Mouse (Mus musculus): ENCODE measurements at regions not wholly inside any gene's neighbourhood (a gene's known extent, or its start where the extent isn't known, plus 50 kb on each side); places are given as distances from the start of the nearest gene placed in this dataset.
A peak's percentile ranks its signal among the peaks of the same experiment; 100 is the strongest.
"Not testable (repeated sequence)": the region's sequence is repeated elsewhere in the genome, so short reads cannot be mapped to it uniquely, and the experiment has no call there.

DNA sequence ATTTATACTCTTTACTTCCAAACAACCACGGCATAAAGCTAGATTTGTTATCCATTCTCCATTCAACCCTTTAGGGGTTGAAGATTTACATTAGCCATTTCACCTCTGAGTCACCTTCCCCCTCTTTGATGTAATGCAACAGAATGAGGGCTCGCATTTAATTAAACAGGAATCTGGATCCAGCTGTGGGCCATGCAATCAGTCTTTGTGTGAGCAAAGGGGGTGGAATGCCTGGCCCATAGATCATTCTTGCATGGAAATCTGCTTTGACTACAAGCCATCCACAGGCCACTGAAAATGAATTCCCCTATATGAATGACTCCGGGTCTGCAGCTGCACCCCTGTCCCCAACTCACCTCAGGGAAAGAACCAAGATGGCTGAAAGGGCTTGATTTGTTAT is 574.4 kb downstream of the Cypt12 start:
- no peak for DNase-seq (ENCODE audit: low spot score)

DNA sequence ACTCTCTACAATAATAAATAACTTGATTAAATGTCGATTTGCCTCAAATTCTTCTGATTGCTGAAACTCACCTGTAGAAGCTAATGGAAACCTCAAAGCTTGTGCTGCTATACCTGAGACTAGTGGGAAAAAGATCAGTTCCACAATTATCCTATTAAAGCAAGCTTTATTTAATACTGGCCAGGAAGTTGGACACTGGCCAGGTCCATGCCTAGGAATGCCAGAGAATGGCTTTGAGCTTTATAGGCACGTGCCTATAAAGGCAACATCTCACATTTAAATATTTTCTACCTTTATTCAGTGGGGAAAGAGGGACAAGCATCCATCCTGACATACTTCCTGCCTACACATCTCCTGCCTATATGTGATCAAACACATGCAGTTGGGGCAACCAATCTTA is 575.8 kb downstream of the Cypt12 start:
- DNase-seq (ENCODE audit: low spot score) = no peak

DNA sequence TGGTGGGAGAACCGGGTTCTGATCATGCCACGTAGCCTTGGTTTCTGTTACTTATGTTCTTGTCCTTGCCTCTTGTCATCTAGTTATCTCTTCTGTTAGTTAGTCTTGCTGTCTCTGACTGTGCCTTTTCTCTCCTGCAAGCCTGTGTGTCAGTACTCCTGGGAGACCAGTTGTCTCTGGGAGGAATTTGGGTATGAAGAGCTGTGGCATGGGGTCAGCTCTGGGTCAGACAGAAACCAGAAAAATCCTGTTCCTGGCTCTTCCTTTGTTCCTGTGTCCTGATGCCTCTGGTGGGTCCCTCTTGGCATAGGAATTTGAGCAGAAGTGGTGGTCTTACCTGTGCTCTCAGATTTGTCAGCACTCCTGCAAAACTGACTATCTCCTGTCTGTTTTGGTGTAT is 609.0 kb downstream of the Cypt12 start:
- DNase-seq (ENCODE audit: low spot score) = no peak

DNA sequence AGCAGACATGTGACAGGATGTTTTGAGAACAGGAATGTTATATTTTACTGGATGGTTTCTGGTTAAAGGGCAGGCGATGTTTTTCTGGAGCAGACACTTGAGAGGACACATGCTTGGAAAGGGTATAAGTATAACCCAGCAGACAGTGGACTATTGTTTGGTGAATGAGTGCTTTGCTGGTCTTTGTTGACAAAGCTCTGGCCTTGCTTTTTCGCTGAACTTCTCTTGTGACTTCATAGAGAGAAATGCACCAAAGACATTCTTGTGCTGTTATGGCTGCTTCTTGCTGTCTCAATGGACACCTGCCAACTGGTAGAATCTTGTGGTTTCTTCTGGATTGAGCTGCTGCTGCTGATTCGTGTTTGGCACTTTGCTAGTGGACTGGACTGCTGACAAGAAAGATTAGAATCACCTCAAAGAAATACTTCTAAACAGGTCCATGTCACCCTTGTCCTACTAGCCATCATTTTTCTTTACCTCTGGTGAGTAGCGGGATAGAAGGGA is 612.1 kb downstream of the Cypt12 start:
- no peak for DNase-seq (ENCODE audit: low spot score)

DNA sequence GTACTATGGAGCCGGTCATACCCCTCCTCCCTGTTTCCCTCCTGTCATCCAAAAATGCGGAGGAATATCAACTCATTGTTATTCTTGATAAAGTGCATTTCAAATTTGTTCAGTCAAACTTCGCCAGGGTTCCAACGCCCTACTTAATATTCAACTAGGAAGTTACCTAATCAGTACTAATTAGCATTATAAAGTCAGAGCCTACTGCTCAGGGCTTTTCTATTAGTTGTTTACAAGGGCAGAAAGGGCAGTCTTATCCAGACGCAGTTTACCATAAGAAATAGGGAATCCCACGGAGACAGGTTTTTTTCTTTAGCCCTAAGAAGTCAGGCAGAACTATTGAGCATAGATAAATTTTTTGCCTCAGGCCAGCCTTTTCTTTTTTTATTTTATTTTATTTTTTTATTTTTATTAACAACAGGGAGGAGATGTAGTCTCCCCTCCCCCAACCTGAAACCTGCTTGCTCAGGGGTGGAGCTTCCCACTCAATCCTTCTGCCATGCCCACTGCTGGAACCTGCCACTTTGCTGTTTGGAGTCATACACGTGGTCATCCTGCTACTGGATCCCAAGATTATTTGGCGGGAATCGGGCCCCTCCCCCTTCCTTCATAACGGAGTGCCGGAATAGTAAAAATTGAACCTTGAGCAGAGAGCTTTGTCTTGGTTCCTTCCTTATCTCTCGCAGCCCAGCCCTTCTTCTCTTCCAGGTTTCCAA is 632.9 kb downstream of the Cypt12 start:
- not testable (repeated sequence) for DNase-seq (ENCODE audit: low spot score)

DNA sequence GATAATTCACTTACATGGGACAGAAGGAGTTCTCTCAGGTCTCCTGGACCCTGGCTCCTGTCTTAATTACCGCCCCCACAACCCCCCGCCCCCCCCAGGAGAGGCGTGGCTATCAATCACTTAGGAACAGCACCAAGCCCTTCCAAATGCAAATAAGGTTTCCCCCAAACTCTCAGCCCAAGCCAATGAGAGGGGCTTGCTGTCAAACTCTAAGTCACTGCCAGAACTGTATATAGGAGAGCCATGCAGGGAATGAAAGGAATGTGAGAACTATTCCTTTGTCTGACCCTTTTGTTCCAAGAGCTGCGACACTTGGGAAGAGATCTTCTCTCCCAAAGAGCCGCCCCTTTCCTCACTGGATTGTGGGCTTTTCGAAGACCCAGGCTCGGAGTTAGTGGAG is 672.4 kb downstream of the Cypt12 start:
- no peak for DNase-seq (ENCODE audit: low spot score)

DNA sequence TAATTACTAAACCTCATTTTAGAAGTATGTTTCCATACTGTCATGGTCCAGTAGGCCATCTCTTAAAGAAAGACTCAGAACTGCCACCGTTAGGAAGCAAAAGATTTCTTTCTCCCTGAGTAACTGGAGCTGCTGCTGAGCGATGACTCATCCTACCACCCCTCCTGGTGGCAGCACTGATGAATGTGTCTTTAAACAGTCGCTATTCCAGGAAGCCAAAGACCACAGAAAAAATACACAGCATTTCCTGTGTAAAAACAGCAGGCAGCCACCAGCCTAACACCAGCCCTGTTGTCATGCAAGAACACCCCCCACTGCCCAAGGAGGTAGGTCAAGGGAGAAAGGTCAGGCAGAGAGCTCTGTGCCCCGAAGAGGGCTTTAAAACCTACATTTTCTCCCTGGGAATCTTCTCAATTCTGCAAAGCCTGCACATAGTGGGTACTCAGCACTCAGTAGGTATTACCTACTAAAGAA is 675.7 kb downstream of the Cypt12 start:
- peak; percentile 83 for DNase-seq (ENCODE audit: low spot score)

DNA sequence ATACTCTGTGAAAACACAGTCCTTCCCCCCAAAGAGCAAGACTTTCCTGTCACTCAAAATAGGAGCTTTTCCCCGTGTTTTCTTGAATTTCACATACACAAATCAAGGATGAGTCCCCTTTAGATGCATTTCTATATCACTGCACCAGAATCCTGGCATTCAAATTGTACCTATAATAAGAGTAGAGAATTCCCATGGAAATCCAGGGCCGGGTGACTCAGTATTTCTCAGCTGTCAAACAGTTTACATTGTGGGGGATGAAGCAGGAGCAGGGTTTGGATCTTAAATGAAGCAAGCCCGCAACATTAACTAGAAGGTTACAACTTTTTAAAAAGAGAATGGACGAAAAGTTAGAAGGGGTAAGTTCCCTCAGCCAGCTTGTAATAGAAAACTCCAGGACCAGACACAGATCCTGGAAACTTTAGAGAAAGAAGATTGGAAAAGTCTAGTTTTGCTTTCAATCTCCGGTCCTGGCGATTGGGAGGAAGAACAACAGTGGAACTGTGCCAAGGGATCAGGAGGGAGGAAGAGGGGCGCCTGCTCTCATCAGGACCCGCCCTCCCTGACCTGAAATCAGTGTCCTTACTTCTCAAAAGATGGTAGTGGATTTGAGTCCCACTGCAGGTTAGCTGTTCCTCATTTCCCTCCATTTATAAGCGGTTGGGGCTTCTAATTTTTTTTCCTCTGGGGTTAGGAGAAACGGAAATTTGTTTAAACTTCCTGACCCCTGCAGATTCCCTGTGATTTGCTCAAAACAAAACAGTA is 676.4 kb downstream of the Cypt12 start:
- DNase-seq (ENCODE audit: low spot score) = peak; percentile 43

DNA sequence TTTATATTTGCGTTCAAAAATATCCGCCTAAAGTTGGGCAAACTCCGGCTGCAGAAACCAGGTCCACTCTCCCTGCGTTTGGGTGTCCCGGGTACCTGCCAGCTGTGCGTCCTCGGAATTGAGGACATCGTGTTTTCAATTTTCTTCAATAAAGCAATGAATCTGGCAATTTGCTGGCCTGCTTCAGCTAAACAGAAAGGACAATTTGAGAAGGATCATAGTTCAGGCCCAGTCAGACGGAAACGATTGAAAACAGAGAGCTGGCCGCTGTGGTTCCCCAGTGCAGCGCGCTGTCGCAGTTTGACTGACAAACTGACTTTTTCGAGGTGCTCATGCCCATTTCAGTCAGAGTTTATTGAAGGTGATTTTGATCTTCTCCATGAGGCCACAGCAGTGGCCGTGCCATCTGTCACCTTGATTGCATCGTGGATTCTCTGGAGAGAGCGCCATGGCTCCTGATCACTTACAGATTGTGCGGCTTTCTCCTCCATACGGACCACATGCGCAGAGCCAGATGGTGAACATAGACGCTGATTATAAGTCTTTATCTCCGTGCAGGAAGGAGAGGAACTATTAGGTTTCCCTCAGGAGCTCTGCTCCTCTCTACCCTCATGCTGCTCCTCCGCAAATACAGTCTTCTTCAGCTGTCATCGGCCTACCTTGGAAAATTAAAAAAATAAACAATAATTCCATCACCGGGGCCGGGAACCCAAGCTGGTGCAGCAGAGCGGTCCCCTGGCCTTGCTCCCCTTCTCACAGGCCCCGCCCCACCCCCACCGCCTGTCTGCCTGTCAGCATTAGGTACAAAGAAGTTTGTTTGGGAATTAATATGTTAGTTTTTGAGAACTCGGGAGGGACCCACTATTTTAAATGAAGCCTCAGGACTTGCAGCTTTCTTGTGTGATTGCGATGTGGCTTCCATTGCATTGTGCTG is 677.5 kb downstream of the Cypt12 start:
- no peak for DNase-seq (ENCODE audit: low spot score)

DNA sequence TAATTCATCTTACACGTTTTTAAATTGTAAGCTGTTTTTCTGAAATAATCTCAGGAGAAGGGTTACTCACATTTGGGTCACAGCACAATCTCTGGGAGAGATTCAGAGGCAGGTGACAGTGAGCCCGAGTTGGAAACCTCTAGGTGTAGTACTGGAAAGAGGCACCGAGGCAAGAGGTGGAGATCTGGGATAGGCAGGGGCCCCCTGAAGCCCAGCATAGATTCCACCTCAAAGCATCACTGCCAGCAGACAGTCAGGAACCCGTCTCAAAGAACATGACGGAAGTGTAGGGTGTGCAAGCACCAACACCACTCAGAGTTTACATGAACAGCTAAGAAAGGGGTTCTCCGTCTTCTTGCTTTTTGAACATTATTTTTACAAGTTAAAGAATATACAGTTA is 678.2 kb downstream of the Cypt12 start:
- no peak for DNase-seq (ENCODE audit: low spot score)

DNA sequence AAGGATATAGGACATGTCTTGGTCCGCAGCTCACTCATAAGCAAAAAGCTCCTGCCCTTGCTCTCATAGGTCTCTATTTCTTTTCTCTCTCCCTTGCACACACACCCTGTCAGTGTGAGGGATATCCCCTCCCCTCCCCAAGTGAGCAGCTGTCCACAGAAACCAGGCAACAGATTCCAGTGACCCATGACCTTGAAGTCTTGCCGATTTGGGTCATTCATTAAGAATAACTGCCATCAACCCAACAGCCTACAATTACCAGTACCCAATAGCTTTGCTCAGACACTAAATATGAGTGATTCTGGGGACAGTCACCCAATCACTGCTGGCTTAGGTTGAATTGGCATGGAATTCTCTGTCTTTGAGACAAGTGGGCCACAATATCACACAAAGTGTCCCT is 678.6 kb downstream of the Cypt12 start:
- no peak for DNase-seq (ENCODE audit: low spot score)

DNA sequence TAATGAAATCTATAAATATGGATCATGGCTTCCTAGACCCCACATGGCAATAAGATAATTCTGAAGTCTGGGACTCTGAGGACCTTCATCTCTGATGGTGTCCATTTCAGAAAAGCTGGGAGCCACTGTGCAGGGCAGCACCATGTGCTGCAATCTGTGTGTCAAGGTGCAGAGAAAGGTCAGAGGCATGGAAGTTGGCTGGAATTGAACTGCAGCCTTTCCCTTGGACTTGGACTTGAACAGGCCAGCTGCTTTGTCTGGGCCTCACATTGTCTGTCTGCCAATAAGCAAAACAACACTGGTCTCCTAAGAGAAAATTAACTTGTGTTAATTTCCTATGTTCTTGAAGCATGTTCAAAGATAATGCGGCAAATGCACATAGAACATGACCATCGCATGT is 681.0 kb downstream of the Cypt12 start:
- no peak for DNase-seq (ENCODE audit: low spot score)

DNA sequence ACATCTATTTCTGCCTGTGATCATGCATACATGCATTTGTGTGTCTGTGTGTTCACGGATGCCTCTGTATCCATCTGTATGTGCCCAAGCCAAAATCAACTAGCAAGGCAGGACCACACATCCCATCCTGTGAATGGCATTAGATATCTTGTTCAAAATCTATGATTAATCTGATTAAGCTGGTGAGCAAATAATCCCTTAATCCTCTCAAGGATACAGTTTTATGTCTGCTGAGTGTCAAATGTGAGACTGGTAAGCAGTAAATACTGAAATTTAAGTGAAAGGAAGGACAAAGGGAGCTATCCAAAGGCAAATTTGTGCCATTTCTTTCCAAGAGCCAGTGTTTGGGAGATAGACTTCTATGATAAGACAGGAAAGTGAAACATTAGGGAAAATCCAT is 683.4 kb downstream of the Cypt12 start:
- no peak for DNase-seq (ENCODE audit: low spot score)

DNA sequence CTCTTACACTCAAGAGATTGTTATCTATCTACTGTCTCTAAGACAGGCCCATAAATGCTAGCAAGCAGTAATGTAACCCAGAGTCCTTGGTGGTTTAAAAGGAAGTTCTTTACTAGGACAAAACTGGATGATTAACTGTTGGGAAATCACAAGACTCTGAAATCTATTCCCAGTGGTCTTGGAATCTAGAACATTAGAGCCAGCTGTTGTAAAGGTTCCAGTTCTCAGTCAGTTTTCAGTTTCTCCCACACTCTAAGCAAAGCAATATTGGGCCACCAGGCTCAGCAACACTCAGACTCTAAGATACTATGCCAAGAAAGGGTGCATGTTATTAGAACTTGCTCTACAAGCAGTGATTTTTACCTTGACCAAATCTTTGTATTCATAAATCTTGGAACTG is 686.6 kb downstream of the Cypt12 start:
- DNase-seq (ENCODE audit: low spot score) = no peak

DNA sequence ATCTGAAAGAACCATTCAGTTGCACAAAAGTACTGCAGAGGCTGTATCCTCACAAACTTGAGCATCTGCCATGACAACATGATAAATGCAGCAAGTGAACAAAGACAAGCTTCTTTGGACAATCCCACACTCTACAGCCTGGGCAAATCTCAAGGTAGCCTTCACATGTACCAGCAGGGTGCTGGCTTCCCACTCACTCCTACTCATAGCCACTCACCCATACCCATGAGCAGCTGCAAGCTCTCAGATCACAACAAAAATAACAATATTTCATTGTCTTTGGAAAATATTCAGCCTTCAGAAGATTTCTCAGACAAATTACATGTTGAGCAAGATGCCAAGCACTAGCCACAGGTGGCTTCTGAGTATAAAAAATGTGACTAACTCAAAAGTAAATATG is 689.3 kb downstream of the Cypt12 start:
- no peak for DNase-seq (ENCODE audit: low spot score)

DNA sequence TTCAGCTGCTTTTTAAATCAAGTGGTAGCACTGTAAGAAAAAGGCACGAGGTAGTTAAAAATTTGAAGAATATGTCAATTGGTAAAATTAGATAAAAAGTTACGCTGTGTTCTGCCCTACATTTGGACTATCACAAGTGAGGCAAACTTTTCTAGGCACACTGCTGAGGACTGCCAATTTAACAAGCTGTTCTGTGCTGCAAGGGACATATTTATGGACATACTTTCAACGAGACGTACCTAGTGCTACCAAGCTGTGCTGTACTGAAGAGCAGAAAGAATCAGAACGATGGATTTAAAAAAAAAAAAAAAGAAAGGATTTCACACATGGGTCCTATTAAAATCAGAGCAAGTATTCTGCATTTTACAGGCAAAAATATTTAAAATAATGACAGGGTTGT is 692.1 kb downstream of the Cypt12 start:
- DNase-seq (ENCODE audit: low spot score) = no peak

DNA sequence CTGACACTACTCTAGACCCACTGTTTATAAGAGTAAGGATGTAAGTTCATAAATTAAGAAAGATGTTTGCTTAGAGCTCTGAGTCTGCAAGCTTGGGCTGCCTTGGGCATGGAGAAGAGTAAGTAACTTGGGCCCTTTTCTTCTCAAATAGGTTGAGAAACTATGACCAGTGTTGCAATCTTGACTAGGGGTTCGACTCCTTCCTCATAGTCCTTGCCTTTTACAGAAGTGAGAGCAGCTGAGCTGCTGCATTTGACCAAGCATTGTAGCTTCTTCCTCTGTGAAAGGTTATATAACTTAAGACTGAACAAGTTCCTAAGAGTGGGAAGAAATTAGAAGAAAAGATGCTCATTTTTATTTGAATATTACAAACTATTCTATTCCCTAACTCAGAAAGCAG is 693.5 kb downstream of the Cypt12 start:
- DNase-seq (ENCODE audit: low spot score) = no peak

DNA sequence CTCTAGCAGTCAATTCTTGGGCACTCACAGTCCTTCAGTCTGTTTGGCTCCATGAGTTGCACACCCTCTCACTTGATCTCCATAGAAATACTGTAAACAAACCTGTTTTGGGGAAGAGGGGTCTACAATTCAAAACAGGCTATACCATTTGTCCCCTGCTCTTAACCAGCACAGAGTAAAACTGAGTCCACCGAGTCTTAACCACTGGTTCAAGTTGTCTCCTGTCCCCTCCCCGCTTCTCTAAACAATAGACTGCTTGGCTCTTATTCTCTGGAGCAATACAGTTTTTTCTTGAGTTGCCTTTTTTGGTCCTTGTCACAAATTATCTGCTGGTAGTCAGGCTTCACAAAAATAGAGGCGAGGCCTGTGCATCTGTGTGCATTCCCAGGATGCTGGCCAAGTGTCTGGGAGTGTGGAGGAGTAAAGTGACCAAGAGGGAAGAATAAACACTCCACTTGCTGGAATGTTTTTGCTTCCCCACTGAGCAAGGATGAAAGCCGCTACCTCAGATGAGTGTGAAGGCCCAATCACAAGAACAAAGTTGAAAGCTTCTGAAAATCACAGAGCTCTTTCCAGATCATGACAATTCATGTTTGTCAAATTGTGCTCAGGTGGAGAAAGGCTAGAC is 695.3 kb downstream of the Cypt12 start:
- no peak for DNase-seq (ENCODE audit: low spot score)

DNA sequence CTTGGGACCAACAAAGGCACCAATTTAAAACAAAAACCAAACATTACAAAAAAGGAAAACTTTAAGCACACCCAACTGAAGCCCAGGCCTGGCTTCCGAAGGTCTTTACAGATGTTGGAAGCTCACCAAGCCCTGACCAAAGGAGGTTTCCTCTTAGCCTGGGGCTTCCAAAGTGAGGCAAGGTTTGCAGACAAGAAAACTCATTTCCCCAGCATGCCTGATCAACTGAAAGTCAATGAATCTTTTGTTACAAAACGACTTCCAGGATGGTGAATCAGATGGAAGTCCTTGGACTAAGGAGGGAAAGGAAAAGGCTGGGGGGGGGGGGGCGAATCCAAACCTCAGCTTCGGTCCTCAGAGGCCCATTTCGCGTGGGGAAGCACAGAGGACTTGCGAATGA is 697.3 kb downstream of the Cypt12 start:
- DNase-seq (ENCODE audit: low spot score) = no peak

DNA sequence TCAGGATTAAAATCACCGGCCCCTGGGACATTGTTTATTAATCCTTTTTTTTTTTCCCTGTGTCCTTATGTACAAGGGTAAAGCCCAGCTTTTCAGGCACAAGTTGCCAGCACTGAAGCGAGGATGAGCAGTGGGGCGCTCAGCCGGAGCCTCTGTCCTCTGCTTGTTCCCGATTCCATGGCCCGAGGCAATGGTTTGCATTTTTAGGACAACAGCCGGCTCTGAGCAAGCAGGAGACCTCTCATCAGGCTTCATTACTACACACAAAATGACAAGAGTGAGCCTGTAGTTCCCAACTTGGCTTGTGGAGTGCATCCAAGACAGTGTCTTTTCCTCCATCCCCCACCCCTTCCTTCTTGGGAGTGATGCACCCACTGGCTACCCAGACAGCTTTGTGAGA is 697.7 kb downstream of the Cypt12 start:
- DNase-seq (ENCODE audit: low spot score) = no peak

DNA sequence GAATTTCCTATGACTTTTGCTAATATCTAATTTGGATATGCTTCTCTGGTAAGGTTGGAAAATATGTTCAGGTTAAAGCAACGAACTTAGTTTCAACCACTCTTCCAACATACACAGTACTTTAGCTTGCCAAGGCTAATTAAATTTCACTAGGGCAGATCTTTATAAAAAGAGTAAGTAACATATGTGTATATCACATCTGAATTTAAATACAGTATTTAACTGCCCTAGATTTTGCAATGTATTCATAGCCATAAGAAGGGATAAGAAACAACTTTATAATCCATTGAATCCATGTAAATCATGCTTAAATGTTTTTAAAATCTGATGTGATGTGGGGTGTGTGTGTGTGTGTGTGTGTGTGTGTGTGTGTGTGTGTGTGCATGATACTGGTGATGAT is 705.3 kb downstream of the Cypt12 start:
- DNase-seq (ENCODE audit: low spot score) = no peak

DNA sequence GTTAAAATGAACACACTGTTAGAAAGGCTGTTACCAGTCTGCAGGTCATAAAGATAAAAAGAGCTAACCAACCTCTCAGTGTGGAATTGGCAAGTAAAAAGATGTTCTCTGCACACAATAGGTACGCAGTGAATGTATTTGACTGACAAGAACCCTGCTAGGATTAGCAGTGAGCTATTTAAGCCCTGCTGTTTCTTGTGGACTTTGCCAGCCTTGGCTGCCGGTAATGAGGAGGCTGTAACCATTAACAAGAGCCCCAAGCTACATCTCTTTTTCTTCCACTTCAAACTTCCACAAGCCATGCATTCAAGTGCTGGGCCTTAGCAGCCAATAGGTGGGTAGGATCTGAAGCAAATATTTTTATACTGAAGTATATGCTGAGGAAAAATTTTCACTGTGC is 717.5 kb downstream of the Cypt12 start:
- no peak for DNase-seq (ENCODE audit: low spot score)
